Mouse (Mus musculus): ENCODE results near the gene Tppp2.
"Not testable (repeated sequence)": the region's sequence is repeated elsewhere in the genome, so short reads cannot be mapped to it uniquely, and the experiment has no call there.

The Tppp2 gene

GRCm38 (mm10) chr14:51912391-51913061 is 5.7 kb upstream of the Tppp2 start:
- no peak for DNase-seq (ENCODE audit: low spot score in 2 of 2)

GRCm38 (mm10) chr14:51913062-51913959 is 4.9 kb upstream of the Tppp2 start:
- DNase-seq (ENCODE audit: low spot score in 2 of 2) = peak; percentile 52 to 61

- peak; percentile 44 to 77 for DNase-seq (ENCODE audit: low spot score in 2 of 2)
These were observed 4.1 kb upstream of the Tppp2 start, which contains the start of gene Ndrg2 for GRCm38 (mm10) chr14:51913960-51914762. Ndrg2 (minus strand) TSS chr14:51914158.

- no peak for DNase-seq (ENCODE audit: low spot score in 2 of 2)
These were observed 3.2 kb upstream of the Tppp2 start for GRCm38 (mm10) chr14:51915030-51915429.

GRCm38 (mm10) chr14:51916539-51916938 is 1.7 kb upstream of the Tppp2 start:
- no peak for DNase-seq (ENCODE audit: low spot score in 2 of 2)

- DNase-seq (ENCODE audit: low spot score in 2 of 2) = no peak
These were observed 741 bp downstream of the Tppp2 start for GRCm38 (mm10) chr14:51918966-51919365.

GRCm38 (mm10) chr14:51921759-51922570 is 3.7 kb downstream of the Tppp2 start:
- peak in 1 of 2 experiments; percentile 59 for DNase-seq (ENCODE audit: low spot score in 2 of 2)

GRCm38 (mm10) chr14:51922571-51922865 is 4.3 kb downstream of the Tppp2 start, which contains the start of gene Rnase13:
Rnase13 (minus strand) TSS chr14:51922773.
- no peak for DNase-seq (ENCODE audit: low spot score in 2 of 2)

- no peak for DNase-seq (ENCODE audit: low spot score in 2 of 2)
These were observed 4.7 kb downstream of the Tppp2 start for GRCm38 (mm10) chr14:51922910-51923309.

GRCm38 (mm10) chr14:51923492-51923891 is 5.3 kb downstream of the Tppp2 start:
- DNase-seq (ENCODE audit: low spot score in 2 of 2) = no peak

GRCm38 (mm10) chr14:51926930-51927329 is 8.7 kb downstream of the Tppp2 start:
- DNase-seq (ENCODE audit: low spot score in 2 of 2) = not testable (repeated sequence)

- DNase-seq (ENCODE audit: low spot score in 2 of 2) = peak; percentile 42 to 74
These were observed 11.2 kb downstream of the Tppp2 start for GRCm38 (mm10) chr14:51929309-51929943.

GRCm38 (mm10) chr14:51929968-51930367 is 11.7 kb downstream of the Tppp2 start:
- no peak for DNase-seq (ENCODE audit: low spot score in 2 of 2)

GRCm38 (mm10) chr14:51930824-51931223 is 12.6 kb downstream of the Tppp2 start:
- DNase-seq (ENCODE audit: low spot score in 2 of 2) = peak in 1 of 2 experiments; percentile 80

- DNase-seq (ENCODE audit: low spot score in 2 of 2) = no peak
These were observed 14.1 kb downstream of the Tppp2 start for GRCm38 (mm10) chr14:51932092-51933020.

- no peak for DNase-seq (ENCODE audit: low spot score in 2 of 2)
These were observed 20.8 kb downstream of the Tppp2 start for GRCm38 (mm10) chr14:51939005-51939404.

GRCm38 (mm10) chr14:51940944-51941560 is 22.8 kb downstream of the Tppp2 start:
- no peak for DNase-seq (ENCODE audit: low spot score in 2 of 2)

GRCm38 (mm10) chr14:51941577-51941976 is 23.4 kb downstream of the Tppp2 start:
- no peak for DNase-seq (ENCODE audit: low spot score in 2 of 2)

GRCm38 (mm10) chr14:51942236-51942635 is 24.0 kb downstream of the Tppp2 start:
- DNase-seq (ENCODE audit: low spot score in 2 of 2) = no peak
